Mouse (Mus musculus): Measurements from ENCODE around the gene Frmd4a.
"Not testable (repeated sequence)": the region's sequence is repeated elsewhere in the genome, so short reads cannot be mapped to it uniquely, and the experiment has no call there.

The Frmd4a gene

DNA sequence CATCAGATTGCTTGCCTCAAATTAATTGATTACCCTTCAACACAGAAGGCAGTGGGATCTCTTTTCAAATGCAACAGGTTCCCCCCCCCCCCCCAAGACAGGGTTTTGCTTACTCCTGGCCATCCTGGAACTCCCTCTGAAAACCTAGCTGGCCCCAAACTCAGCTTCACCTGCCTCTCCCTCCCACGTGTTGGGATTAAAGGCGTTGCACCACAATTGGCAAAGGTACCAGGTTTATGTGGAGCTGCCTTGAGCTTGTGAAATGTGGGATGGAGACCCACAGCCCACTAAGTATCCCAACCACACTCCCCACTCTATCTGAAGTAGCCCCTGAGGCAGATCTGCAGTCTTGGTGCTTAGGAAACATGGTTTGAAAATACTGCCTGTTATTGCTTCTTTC, 565.4 kb downstream of the Frmd4a start:
- DNase-seq (ENCODE audit: low spot score) = no peak

DNA sequence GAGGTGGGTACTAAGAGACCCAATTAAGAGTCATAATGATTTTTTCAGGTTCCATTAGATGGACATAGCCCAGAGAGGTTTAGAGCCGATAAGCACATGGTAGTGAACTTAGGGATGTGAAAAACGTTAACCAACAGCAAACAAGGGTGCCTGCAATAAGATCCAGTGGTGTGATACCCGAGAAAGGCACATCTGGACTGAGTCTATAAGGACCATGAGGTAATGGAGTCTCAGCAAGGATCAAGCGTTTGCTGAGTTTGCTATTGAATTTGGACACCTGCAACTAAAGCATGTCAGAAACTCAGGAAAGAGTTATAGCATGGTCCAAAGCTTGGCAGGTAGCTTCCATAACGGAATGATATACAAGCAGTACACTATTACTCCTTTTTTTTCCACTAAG, 566.7 kb downstream of the Frmd4a start:
- no peak for DNase-seq (ENCODE audit: low spot score)

- no peak for DNase-seq (ENCODE audit: low spot score)
Measured at GRCm38 (mm10) chr2:4586245-4586644, 568.7 kb downstream of the Frmd4a start.

- DNase-seq (ENCODE audit: low spot score) = no peak
Measured at GRCm38 (mm10) chr2:4587685-4588409, 570.3 kb downstream of the Frmd4a start.

DNA sequence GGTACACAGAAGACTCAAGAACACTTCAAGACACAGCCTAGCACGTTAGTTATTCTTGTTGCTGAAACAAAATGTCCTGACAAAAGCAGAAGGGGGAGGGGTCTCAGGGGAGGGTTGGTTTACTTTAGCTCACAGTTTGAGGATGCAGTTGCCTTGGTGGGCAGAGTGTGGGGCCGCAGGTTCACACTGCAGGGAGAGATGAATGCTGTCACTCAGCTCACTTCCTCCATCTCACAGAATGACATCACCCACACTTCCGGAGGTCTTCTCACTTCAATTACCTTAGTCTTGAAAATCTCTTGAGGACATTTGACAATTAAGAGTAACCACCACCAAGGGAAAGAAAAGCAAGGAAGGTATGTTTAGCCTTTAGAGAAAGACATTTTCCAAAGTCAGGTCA, 574.1 kb downstream of the Frmd4a start:
- DNase-seq (ENCODE audit: low spot score) = no peak

- no peak for DNase-seq (ENCODE audit: low spot score)
Measured at GRCm38 (mm10) chr2:4592666-4593065, 575.1 kb downstream of the Frmd4a start.

- peak; percentile 63 for DNase-seq (ENCODE audit: low spot score)
Measured at GRCm38 (mm10) chr2:4593433-4593832, 575.9 kb downstream of the Frmd4a start.

DNA sequence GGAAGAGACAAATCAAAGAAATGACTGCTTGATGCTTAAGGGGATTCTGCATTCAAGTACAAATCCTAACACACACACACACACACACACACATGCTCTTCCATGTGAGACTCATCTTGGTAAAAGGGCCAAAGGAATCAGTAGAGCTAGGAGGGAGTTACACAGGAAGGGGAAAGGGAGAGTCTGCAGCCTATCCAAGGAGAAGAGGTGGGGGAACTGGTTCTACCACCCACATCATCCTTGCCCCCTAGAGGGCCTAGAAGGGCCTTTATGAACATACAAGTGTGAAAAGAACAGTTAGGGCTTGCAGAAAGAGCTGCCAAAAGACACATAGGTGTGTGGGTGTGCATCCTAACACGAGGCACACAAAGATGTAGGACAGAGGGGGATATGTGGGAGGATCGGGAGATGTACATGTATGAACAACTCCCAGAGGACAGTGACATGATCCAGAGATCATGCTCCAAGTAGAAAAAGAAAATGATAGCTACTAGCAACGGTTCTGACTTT, 576.4 kb downstream of the Frmd4a start:
- no peak for DNase-seq (ENCODE audit: low spot score)

- no peak for DNase-seq (ENCODE audit: low spot score)
Measured at GRCm38 (mm10) chr2:4596992-4597391, 579.5 kb downstream of the Frmd4a start.

GRCm38 (mm10) chr2:4601034-4601890, 583.7 kb downstream of the Frmd4a start:
- DNase-seq (ENCODE audit: low spot score) = peak; percentile 38

DNA sequence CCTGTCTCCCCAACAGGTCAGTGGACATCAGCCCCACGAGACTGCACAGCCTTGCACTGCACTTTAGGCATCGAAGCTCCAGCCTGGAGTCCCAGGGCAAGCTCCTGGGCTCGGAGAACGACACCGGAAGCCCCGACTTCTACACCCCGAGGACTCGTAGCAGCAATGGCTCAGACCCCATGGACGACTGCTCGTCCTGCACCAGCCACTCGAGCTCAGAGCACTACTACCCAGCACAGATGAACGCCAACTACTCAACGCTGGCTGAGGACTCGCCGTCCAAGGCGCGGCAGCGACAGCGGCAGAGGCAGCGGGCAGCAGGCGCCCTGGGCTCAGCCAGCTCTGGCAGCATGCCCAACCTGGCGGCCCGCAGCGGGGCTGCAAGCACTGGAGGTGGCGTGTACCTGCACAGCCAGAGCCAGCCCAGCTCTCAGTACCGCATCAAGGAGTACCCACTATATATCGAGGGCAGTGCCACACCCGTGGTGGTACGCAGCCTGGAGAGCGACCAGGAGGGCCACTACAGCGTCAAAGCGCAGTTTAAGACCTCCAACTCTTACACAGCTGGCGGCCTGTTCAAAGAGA, 585.9 kb downstream of the Frmd4a start:
- DNase-seq (ENCODE audit: low spot score) = no peak

DNA sequence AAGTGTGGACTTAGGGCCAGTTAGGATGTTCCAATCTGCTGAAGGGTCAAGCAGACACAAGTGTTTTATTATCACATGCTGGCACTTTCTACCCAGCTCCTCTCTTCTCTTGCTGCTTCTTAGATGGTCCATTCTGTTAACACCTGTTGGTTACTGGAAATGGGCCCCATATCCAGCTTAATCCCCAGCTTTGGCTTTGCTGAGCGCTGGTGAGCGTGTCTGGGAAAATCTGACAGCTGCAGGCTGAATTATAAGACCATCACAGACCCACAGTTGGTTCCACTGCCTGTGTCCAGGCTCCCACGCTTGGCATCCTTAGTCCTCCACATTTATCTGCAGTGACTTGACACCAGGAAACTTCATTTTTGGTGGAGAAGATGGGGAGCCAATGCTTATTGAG, 589.0 kb downstream of the Frmd4a start:
- DNase-seq (ENCODE audit: low spot score) = no peak

DNA sequence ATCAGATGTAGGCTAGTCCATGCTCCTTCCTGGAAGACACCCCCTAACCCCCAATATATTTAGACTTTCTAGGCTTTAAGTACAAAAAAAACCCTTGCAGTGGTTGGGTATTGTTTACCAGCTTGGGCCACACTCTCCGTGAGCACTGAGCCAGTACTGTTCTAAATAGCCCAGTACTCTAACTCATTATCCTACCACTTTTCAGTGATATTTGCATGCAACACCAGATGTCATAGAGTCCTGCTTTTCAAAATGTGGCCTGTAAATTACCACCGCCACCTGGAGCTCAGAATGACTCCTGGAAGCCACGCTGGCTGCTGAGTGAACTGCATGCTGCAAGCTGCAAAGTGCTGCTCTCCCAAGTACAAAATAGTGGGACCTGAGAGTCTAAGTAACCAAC, 590.7 kb downstream of the Frmd4a start:
- no peak for DNase-seq (ENCODE audit: low spot score)

DNA sequence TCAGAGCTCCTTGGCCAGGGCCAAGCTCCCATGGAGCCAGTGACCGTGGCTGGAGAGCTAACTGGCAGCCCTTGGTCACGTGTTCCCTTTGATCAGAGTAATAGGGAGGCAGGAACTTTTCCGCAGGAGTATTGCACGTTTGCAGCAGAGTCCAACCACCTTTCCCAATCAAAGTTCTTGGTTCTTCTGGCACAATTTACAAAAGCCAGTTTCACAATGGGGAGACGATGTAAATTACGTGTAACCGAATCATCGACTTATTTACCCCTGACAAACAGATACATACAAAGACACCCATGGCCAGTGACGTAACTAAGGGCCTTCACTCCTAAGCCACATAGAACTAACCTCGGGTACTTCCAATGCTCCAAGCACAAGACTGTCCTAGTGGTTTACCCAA, 591.9 kb downstream of the Frmd4a start:
- DNase-seq (ENCODE audit: low spot score) = no peak

DNA sequence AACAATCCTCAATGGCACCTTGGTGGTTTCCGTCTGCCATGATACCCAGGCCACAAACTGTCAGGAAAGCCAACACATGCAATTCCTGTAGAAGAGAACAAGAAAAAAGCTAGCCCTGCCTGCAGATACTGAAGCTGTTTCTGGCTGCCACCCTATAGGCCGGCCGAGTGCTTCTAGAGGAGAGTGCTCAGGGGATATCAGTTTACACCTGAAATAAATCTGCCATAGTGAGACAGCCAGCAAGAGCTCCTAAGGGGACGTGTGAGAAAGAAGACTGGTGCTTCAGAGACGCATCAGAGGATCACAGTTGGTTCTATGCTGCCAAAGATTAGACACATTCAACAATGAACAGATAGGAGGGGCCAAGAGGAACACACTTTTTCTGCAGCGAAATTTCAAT, 593.8 kb downstream of the Frmd4a start:
- DNase-seq (ENCODE audit: low spot score) = no peak

- DNase-seq (ENCODE audit: low spot score) = no peak
Measured at GRCm38 (mm10) chr2:4611704-4612103, 594.2 kb downstream of the Frmd4a start.

GRCm38 (mm10) chr2:4614276-4614929, 596.9 kb downstream of the Frmd4a start:
- DNase-seq (ENCODE audit: low spot score) = not testable (repeated sequence)

- no peak for DNase-seq (ENCODE audit: low spot score)
Measured at GRCm38 (mm10) chr2:4615014-4615546, 597.6 kb downstream of the Frmd4a start.

GRCm38 (mm10) chr2:4616995-4617394, 599.5 kb downstream of the Frmd4a start:
- DNase-seq (ENCODE audit: low spot score) = no peak

DNA sequence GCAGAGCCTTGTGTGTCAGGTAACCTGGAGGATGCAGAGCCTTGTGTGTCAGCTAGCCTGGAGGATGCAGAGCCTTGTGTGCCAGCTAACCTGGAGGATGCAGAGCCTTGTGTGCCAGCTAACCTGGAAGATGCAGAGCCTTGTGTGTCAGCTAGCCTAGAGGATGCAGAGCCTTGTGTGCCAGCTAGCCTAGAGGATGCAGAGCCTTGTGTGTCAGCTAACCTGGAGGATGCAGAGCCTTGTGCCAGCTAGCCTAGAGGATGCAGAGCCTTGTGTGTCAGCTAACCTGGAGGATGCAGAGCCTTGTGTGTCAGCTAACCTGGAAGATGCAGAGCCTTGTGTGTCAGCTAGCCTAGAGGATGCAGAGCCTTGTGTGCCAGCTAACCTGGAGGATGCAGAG, 601.6 kb downstream of the Frmd4a start:
- DNase-seq (ENCODE audit: low spot score) = not testable (repeated sequence)

GRCm38 (mm10) chr2:4619893-4620593, 602.5 kb downstream of the Frmd4a start:
- no peak for DNase-seq (ENCODE audit: low spot score)

All from yolk sac, embryonic 10.5 days (tissue).